Mouse (Mus musculus): ENCODE results near the gene Rgs8.
A peak's percentile ranks its signal among the peaks of the same experiment; 100 is the strongest.

Rgs8 gene

GRCm38 (mm10) chr1:153741551-153742316 lies 88.9 kb downstream of the Rgs8 start:
- DNase-seq (ENCODE audit: low read depth), result no peak

DNA sequence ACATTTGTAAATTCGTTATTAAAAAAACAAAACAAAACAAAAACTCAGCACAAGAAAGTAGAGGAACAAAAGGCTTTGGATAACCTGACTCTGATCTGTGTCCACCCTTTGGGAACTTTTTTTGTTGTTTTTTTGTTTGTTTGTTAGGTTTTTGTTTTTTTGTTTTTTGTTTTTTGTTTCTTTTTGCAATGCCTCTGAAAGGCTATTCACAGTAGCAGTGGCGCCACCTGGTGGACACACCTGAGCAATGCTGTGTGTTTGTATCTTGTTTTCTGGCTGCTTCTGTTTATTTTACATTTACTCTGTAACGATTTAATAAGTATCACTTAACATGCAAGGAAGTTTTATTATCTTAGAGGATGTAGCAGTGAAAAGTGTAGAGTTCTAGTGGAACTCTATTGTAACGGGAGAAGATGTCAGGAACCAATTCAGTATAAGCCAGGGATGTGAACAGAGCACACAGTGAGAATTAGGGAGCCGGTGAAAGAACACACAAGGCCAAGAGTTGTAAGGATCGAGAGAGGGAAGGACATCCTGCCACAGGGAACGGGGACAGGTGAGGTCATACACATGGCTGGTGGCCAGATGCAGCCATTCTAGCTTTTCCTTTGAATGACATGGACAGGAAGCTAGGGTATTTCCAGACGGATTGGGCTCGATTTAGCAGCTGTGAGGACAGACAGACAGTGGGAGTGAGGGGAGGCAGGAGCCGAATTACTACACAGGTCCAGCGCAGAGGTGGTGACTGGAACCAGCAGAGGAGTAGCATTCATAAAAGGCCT lies 89.7 kb downstream of the Rgs8 start:
- peak; percentile 46 for DNase-seq (ENCODE audit: low read depth)

DNA sequence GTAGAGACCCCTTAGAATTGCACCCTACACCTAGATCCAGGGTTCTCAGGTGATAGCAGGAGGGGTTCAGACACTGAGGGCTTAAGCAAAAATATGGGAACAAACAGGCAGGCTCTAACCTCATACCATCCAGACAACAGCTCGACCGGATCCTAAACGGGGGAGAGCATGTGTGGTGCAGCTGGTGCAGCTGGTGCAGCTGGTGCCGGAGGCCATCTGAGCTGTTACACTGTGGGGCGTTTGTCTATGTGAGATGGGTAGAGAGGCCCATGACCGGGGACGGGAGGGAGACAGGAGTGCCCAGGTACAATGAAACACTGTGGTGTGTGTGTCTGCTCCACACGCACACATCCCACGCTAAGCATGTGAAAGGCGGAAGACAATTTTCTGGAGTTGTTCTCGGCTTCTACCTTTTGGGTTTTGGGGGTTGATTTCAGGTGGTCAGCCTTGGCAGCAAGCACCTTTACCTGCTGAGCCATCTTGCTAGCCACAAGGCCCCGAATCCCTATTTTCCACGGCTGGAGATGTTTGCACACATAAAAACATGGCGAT lies 93.4 kb downstream of the Rgs8 start:
- DNase-seq (ENCODE audit: low read depth), result no peak

- peak; percentile 58 for DNase-seq (ENCODE audit: low read depth)
These were observed 93.9 kb downstream of the Rgs8 start for GRCm38 (mm10) chr1:153746728-153747127.

DNA sequence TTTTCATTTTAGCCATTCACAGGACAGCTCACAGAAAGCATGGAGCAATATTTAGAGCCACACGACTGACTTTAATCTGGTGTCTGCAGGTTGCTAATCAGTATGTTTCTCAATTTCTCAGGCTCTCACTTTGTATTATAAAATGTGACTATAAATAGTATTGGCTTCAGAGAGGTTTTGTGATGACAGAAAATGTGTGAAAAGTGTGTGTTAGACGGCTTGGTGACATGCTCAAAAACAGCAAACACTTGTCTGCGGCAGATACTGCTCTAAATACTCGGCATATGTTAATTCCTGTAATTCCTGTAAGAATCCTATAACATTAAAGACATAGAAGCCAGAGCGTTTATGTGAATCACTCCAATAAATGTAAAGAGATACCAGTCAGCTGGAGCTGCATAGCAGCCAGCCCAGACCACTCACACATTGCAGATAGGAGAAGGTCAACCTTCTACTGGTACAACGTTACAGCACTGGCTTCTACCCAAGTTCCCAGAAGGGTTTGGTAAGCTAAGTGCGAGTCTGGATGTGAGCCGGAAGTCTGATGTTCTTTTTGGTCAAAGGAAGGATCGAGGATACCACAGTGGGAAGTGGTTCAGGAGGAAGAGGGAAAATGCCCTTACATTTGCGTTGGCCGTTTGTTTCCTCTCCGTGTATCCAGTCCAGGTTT lies 95.2 kb downstream of the Rgs8 start:
- no peak for DNase-seq (ENCODE audit: low read depth)

- peak; percentile 59 for DNase-seq (ENCODE audit: low read depth)
These were observed 95.7 kb downstream of the Rgs8 start for GRCm38 (mm10) chr1:153748549-153748948.

DNA sequence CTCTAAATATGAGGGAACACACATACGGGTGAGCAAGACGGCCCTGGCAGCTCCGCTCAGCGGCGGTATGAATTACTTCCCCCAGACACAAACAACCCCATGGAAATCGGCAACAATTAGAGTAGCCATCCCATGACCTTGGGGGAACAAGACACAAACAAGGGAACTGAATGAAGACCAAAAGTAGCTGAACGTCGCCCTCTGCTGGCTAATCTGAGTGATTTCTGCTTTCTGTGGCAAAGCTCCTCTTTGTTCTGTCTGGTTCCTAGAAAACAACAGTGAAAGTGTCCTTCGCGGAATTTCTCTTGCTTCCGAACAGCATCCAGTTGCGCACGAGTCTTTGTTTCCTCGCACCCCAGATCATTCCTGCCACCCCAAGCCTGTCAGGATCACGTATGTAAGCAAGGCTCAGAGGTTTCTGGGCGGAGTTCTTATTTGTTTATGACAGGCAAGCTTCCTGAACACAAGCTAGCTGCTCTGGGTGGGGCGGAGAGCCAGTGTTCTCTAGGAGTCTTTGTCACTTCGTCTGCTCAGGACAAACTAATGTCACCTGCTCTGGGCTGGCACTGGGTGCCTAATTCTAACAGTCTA lies 96.5 kb downstream of the Rgs8 start, which contains the start of gene Rnasel:
Gene Rnasel (plus strand): TSS at position 216 of the 591 bp plus-strand sequence.
- DNase-seq (ENCODE audit: low read depth), result peak; percentile 82
